Mouse (Mus musculus) ES-E14 (cell line): ENCODE data around the gene Cryzl1. TPM values are rescaled to one million over a fixed set of nuclear protein-coding genes. Genes with fewer than 3 reads are reported as not detected.

Experiments used
- DNase-seq: peaks from one replicate; pipeline ENCODE4 v3.0.0-alpha.2; 2013; ENCODE audit warnings: low read depth, low spot score
- H3K27ac ChIP-seq: 2 replicates; pipeline ENCODE4 v1.5.1; 2012; ENCODE audit warnings: low read depth, mild to moderate bottlenecking, low read length, moderate library complexity, mixed read lengths; ENCODE audit not compliant: poor library complexity, insufficient read depth, severe bottlenecking
- H3K36me3 ChIP-seq: 2 replicates; pipeline ENCODE4 v1.6.1; 2012; ENCODE audit warnings: mild to moderate bottlenecking, low read length, moderate library complexity, mixed read lengths; ENCODE audit not compliant: control insufficient read depth, poor library complexity, insufficient read depth, severe bottlenecking
- H3K4me1 ChIP-seq, 2 experiments: fragments of 150-350 bp in 1 of 2; sonication (generic) in 1 of 2; 2 replicates each; pipeline ENCODE4 v1.6.1; 2012; ENCODE audit warnings: low read length in 2 of 2, mild to moderate bottlenecking in 1 of 2, mixed read lengths in 1 of 2; ENCODE audit not compliant: control insufficient read depth in 2 of 2, insufficient read depth in 2 of 2, poor library complexity in 1 of 2
- H3K4me3 ChIP-seq, 2 experiments: fragments of 150-350 bp in 1 of 2; sonication (generic) in 1 of 2; 2 replicates each; pipeline ENCODE4 v1.5.1; 2012; ENCODE audit warnings: low read length in 2 of 2, low read depth in 1 of 2, mild to moderate bottlenecking in 1 of 2, mixed read lengths in 1 of 2; ENCODE audit not compliant: insufficient read depth in 1 of 2, poor library complexity in 1 of 2, severe bottlenecking in 1 of 2
- H3K9ac ChIP-seq: 2 replicates; pipeline ENCODE4 v1.6.1; 2012; ENCODE audit warnings: low read depth, mild to moderate bottlenecking, low read length, mixed read lengths; ENCODE audit not compliant: poor library complexity, insufficient read depth, severe bottlenecking
- H3K9me3 ChIP-seq: fragments of 150-350 bp; sonication (generic); 2 replicates; pipeline ENCODE4 v1.6.1; 2012; ENCODE audit warnings: low read depth, mild to moderate bottlenecking, low read length; ENCODE audit not compliant: control insufficient read depth, insufficient read depth
- CHD2 ChIP-seq: IDR thresholded peaks from 2 replicates; pipeline ENCODE4 v1.6.1; 2014; ENCODE audit warnings: mild to moderate bottlenecking, low read depth, low read length, inconsistent platforms
- HCFC1 ChIP-seq: IDR thresholded peaks from 2 replicates; pipeline ENCODE4 v1.6.1; 2012; ENCODE audit warnings: low read length, inconsistent platforms, borderline replicate concordance; ENCODE audit not compliant: insufficient read depth
- MAFK ChIP-seq: IDR thresholded peaks from 2 replicates; pipeline ENCODE4 v1.6.1; 2014; ENCODE audit warnings: mild to moderate bottlenecking, low read depth, low read length, inconsistent platforms; ENCODE audit not compliant: insufficient read depth
- ZC3H11A ChIP-seq: IDR thresholded peaks from 2 replicates; pipeline ENCODE4 v1.6.1; 2012; ENCODE audit warnings: low read depth, mild to moderate bottlenecking, inconsistent platforms, low read length, borderline replicate concordance
- ZNF384 ChIP-seq: IDR thresholded peaks from 2 replicates; pipeline ENCODE4 v1.6.1; 2012; ENCODE audit warnings: low read depth, low read length, inconsistent platforms
- in situ Hi-C, 2 experiments: fragments of 600-800 bp; cut with MboI; formaldehyde crosslinking; loops; one replicate each; pipeline ENCODE4 v1.15.1; 2025; ENCODE audit warnings: low sequenced_read_pairs in 2 of 2, inconsistent platforms in 1 of 2; ENCODE audit not compliant: unreplicated experiment in 2 of 2
- total RNA-seq: library from RNA; depleted of rRNA; stranded (reverse); fragments of 300-350 nt; gene quantifications from 2 replicates; pipeline ENCODE4 v1.2.3, GENCODE M21; 2012

Gene Cryzl1
- total RNA-seq, 1 experiment, result 19.0 TPM

DNA sequence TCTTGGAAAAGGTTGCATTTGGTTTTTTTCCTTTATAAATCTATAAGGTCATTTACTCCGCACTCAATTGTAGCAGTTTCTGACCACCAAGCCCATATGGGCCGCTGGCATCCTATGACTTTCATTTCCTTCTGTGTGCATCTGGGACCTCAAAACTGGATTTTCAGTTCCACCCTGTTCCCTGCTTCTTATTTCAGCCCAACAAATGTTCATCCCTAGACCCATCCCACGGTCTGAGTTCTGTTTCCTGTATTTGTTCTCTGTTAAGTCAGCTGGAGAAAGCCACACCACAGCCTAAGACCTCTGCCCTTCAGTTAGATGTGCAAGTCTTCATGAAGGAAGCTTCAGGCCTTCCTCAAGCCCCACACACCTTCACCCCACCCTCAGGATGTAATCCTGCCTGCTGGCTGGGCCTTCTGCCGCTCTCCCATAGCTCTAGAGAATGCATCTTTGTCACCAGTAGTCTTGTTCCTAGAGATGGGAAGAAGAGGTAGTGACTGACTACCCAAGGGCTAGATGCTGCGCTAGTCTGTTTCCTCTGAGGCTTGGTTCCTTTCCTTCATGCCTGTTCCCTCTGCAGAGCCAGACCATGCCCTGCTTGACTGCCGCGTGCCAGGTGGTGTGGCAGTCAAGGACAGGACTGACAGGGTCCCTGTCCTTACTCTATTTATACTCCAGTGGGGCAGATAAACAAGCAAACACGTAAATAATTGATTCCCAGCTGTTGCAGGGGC is 11.6 kb upstream of the Cryzl1 start:
- TF ChIP-seq CHD2, result no peak
- TF ChIP-seq ZNF384, result no peak
- TF ChIP-seq ZC3H11A, result no peak
- no peak for TF ChIP-seq HCFC1
- TF ChIP-seq MAFK, result no peak
- no peak overlapping the region for H3K4me3 ChIP-seq
- in situ Hi-C loops, result no loop called here
- no peak for DNase-seq
- H3K9me3 ChIP-seq, result no peaks in the 10 kb centered on the region
- H3K4me1 ChIP-seq, result peaks cover 0 to 20% of the 10 kb centered on the region in 2 experiments; a peak in 2 of 4 replicates
- H3K9ac ChIP-seq, result no peak overlapping the region
- no peaks in the 10 kb centered on the region for H3K36me3 ChIP-seq
- peak overlapping the region; percentile 9; the same call in 1 of the 2 replicates for H3K27ac ChIP-seq

DNA sequence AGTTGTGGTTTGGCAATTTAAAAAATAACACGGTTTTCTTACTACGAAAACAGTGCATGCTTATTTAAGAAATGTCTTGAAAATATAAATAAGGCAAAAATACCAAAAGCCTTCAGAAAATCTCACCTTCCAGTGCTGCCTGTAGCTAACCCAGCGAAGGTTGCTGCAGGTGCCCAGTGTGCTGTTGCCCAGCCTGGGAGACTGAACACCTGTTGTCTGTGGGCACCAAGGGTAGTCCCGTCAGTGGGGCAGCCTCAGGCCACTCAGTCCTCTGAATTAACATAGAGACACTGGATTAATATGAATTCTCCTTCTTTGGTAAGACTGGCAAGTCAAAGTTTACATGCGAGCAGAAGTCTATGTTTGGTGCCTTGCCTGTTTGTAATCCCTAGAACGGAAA is 9.7 kb upstream of the Cryzl1 start:
- Histone ChIP-seq H3K9me3 (no peaks in the 10 kb centered on the region), H3K4me1 (peaks cover 0 to 22% of the 10 kb centered on the region in 2 experiments; a peak in 2 of 4 replicates), H3K9ac (no peak overlapping the region), H3K27ac (no peak overlapping the region), H3K4me3 (no peak overlapping the region), H3K36me3 (no peaks in the 10 kb centered on the region)
- DNase-seq, result no peak
- in situ Hi-C loops, result no loop called here
- no peak for TF ChIP-seq HCFC1
- no peak for TF ChIP-seq CHD2
- TF ChIP-seq MAFK, result no peak
- no peak for TF ChIP-seq ZC3H11A
- TF ChIP-seq ZNF384, result no peak

DNA sequence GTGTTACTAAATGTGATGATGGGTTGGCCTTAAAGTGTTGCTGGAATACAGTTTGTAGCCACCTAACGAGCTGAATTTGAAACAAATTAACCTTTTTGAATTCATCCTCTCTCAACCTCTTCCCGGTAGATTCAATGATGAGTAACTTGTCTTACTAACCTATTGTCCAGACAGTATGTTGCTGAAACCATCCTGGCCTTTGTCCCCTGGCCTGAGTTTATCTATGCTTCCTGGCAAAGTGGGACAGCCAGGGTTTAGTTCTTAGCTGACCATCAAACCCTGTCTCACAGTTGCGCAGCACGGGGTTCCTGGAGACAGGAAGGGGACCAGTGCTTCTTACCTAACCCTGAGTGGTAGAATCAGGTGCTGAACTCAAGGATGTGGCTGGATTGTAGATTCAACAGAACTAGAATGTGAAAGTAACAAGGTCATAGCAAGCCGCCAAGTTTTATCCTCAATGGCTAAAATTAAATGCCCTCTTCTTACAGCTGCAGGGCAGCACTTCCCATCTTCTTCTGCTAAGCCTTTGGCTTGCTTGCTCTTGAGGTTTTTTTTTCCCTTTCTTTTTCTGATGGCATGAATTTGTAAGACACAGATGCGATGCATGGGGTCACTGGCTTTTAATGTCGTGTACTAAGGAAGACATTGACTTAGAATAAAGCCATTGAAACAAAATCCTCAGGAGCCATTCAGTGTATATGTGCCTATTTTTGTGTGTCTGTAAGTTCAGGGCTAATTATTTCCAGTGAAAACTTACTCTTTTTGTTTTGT is 7.5 kb upstream of the Cryzl1 start:
- in situ Hi-C loops, result no loop called here
- Histone ChIP-seq H3K4me3 (no peak overlapping the region), H3K36me3 (no peaks in the 10 kb centered on the region), H3K9ac (no peak overlapping the region), H3K9me3 (no peaks in the 10 kb centered on the region), H3K27ac (no peak overlapping the region), H3K4me1 (peaks cover 0 to 22% of the 10 kb centered on the region in 2 experiments; a peak in 2 of 4 replicates)
- no peak for DNase-seq
- TF ChIP-seq MAFK, result no peak
- peak; percentile 55; the same call in 1 of the 2 replicates for TF ChIP-seq ZNF384

DNA sequence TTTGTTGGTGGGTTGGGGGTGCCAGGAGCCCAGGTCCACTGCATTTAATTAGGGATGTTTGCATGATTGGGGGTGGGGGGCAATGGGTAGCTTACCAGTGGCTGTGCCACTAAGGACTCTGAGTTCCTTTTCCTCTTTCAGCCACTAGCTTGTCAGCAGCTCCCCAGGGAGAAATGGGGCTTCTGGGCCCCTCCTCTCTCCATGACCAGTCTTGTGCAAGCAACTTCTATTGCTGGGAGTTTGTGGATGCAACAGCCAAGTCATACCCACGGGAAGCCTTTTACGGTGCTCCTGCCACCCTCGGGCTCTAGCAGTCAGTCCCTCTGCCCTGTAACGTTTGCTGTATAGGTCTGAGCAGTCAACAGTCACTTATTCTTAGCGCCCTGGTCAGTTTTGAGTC is 6.0 kb upstream of the Cryzl1 start:
- no peaks in the 10 kb centered on the region for H3K36me3 ChIP-seq
- no peak overlapping the region for H3K4me3 ChIP-seq
- no peak overlapping the region for H3K27ac ChIP-seq
- DNase-seq, result no peak
- in situ Hi-C loops, result no loop called here
- H3K4me1 ChIP-seq, result peaks cover 0 to 13% of the 10 kb centered on the region in 2 experiments; a peak in 2 of 4 replicates
- TF ChIP-seq ZC3H11A (no peak), HCFC1 (no peak), CHD2 (no peak), MAFK (no peak), ZNF384 (no peak)
- H3K9ac ChIP-seq, result no peak overlapping the region
- H3K9me3 ChIP-seq, result no peaks in the 10 kb centered on the region
